Mouse (Mus musculus) cerebral cortex, adult 2 months (tissue): ENCODE measurements around the gene Eif2ak2.

Source experiments
- WGBS: fragments of 180-500 bp; shearing (Covaris S2); methylation state at CpG from one replicate; pipeline ENCODE4 v1.1.7; 2018; 5-methylcytosine and 5-hydroxymethylcytosine counted together

Eif2ak2 gene

GRCm38 (mm10) chr17:78882401-78883112, at the start of gene Eif2ak2:
Gene Eif2ak2 (minus strand): TSS chr17:78882573.
- WGBS, result 5% methylated on average over 28 of the region's 28 CpGs

DNA sequence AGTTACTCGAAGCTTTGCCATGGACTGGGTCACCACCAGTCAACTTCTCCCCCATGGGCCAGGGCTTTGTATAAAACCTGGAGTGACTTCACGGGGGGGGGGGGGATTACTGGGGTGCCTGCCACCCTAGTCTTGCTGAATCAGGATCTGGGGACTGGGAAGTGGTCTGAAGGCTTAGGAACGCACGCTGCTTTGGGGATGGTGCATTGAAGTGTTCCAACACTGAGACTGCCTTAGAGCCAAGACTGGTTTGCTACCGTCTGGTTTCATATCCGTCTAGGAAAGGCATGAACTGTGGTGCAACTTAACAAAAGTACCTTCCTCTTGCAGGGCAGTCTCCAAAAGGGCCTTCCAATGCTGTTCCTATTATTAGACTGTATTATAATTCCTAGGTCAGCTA, 35.3 kb upstream of the Eif2ak2 start:
- 22% methylated on average over 6 of the region's 6 CpGs for WGBS

DNA sequence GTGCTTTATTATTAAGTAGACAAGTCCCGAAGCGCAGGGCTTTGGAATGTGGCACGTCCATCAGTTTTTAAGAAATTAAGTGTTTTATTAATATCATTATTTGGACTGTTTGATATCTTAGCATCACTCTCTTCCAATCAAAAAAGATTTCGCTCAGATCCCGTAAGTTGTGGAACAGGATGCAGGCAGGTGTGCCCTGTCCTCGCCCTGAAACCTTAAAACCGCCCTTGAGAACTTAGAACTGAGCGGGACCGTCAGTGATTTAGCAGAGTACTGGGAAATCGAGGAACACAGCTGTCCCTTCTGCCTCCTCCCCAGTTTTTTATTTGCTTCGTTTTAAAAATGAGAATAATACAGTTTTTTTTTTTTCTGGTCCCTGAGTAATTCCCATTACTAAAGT, 34.5 kb upstream of the Eif2ak2 start:
- under 1% methylated on average over 11 of the region's 11 CpGs for WGBS

GRCm38 (mm10) chr17:78916369-78916813, 34.0 kb upstream of the Eif2ak2 start, which contains the start of gene Cebpzos:
Gene Cebpzos (plus strand): TSS chr17:78916500.
- under 1% methylated on average over 37 of the region's 37 CpGs for WGBS

GRCm38 (mm10) chr17:78915772-78916171, 33.4 kb upstream of the Eif2ak2 start:
- 29% methylated on average over 6 of the region's 6 CpGs for WGBS

- WGBS, result 66% methylated on average over 3 of the region's 3 CpGs
Observed at GRCm38 (mm10) chr17:78913921-78914320, 31.5 kb upstream of the Eif2ak2 start.

GRCm38 (mm10) chr17:78912861-78913281, 30.5 kb upstream of the Eif2ak2 start:
- 25% methylated on average over 6 of the region's 6 CpGs for WGBS

DNA sequence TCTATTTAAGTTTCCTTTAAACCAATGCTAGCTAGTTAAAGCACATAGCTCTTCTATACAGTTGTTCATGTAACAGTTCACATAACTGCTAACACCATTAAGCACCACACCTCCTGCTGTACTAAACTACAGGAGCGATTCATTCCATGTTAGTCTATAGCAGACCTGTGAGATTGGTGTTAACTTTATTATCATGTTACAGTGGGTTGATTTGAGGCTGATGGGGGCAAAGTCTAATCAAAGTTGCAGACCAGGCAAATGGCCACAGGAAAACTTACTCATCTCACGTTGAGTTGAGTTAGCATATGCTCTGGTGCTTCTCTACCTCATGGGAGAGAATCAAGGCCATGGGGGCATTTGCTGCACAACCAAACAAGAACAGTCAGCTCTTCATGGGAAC, 27.0 kb upstream of the Eif2ak2 start:
- WGBS, result 73% methylated on average over 2 of the region's 2 CpGs

DNA sequence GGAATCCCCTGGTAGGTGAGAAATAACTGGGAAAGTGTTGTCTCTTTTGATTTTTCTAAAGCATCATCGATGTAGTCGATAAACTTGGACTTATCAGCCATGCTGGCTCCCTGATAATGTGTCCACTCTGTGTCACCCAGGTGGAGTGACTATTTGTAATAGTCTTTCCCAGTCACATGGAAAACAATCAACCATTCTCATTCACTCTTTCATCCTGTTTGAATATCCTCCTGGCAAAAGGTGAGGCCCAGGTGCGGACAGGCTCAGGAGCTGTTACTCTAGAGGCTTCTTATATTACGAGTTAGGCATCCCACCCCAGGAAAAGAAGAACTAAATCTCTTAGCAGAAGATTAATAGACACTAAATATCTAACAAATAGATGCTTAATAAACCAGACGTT, 24.5 kb upstream of the Eif2ak2 start, which contains the start of gene Sult6b1:
Sult6b1 (minus strand) TSS at position 101 of the 400 bp plus-strand sequence.
- WGBS, result 96% methylated on average over 5 of the region's 5 CpGs

- 80% methylated on average over 2 of the region's 2 CpGs for WGBS
Observed at GRCm38 (mm10) chr17:78903158-78903557, 20.8 kb upstream of the Eif2ak2 start.

DNA sequence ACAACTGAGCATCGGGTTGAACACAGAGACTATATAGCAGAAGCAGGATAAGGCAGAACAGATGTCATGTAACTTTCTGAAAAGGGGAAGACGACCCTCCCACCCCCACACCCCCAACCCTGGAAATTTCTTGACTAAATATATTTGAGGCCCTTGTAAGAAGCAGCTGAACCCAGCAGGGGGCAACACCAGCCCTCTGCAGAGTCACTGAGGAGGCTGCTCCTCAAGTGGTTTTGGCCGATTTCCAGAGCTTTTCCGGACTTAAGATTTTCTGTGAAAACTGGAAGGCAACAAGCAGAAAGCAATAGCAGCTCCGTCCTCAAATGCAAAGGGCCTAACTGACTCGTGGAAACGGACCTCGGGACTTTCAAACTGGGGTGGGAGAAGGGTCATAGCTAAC, 13.0 kb upstream of the Eif2ak2 start:
- WGBS, result 12% methylated on average over 8 of the region's 8 CpGs

- WGBS, result 78% methylated on average over 7 of the region's 7 CpGs
Observed at GRCm38 (mm10) chr17:78894991-78895390, 12.6 kb upstream of the Eif2ak2 start.

- 83% methylated on average over 9 of the region's 9 CpGs for WGBS
Observed at GRCm38 (mm10) chr17:78891020-78891419, 8.6 kb upstream of the Eif2ak2 start.

- WGBS, result 63% methylated on average over 3 of the region's 3 CpGs
Observed at GRCm38 (mm10) chr17:78889184-78889583, 6.8 kb upstream of the Eif2ak2 start.

DNA sequence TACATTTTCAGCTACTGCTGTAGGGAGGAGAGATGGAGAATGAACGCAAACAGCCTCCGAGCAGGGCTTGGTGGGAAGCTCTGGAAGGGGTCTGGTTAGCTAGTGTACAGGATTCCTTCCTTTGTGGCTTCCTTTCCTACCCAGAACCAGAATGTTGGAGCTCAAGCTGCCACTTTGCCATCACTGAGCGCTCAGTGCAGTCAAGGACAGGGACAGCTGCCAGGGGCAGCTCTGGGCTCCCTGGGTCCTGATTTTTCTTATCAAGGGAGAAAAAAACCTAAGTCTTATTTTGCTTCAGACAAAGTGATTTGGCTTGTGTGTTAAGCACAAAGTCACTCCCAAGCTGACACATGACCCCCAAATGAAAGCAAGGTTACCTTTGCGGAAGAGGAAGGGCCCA, 6.2 kb upstream of the Eif2ak2 start:
- 89% methylated on average over 4 of the region's 4 CpGs for WGBS

DNA sequence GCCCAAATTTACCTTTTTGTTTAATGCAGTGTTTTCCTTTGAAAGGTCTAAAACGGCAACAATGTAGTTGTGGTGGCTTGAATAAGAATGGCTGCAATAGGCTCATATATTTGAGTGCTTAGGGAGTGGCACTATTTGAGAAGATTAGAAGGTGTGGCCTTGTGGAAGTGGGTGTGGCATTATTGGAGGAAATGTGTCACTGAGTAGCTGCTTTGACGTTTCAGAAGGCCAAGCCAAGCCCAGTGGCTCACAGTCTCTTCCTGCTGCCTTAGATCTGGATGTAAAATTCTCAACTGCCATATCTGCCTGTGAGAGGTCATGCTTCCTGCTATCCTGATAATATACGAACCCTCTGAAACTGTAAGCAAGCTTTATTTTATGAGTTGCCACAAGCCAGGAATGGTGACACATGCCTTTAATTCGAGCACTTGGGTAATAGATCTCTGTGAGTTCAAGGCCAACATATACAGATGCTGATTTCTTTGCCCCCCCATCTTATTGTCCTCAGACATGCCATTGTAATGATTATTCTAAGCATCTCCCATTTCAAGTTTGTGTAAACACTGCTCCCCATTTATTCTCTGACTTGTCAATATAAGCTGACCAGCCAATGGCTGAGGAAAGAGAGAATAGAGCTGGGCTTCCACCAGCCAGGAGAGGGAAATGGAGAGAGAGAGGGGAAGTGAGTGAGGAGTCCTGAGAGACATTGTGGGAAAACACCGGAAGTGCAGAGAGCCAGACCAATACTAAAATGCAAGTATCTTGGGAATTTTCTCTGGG, 3.1 kb upstream of the Eif2ak2 start:
- 83% methylated on average over 5 of the region's 5 CpGs for WGBS

DNA sequence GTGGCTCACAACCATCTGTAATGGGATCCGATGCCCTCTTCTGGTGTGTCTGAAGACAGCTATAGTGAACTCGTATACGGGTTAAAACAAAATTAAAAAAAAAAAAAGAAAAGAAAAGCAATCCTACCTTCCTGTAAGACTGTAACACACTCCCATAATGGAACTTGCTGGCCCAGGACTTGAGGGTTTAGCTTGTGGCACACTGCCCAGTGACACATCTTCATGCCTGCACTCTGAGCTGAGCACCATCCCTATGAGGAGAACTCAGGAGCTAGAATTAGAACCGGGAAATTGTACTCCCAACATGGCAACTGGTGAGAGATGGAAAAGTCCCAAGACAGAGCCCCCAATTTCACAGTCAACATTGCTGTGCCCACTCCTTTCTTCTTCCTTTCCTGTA, 918 bp upstream of the Eif2ak2 start:
- 86% methylated on average over 4 of the region's 4 CpGs for WGBS

DNA sequence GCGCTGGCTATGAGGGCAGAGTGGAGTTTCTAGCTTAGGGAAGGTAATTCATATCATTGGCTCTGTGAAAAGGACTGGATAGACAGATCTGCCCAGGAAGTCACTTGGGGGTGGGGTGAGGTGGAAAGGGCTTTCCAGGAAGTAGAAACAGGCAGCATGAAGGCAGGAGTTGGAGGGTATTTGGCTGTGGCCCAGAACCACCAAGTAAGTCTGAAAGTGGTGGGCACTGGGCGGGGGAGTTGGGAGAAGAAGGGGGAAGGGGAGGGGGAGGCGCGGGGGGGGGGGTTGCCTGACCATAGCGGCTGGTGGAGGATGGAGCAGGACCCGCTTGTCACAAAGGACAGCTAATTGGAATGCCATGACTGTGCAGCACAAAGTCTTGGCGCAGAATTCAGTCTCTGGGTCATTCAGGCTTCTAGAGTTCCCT, 482 bp downstream of the Eif2ak2 start:
- 8% methylated on average over 6 of the region's 7 CpGs for WGBS

- 88% methylated on average over 6 of the region's 6 CpGs for WGBS
Observed at GRCm38 (mm10) chr17:78873886-78874285, 8.5 kb downstream of the Eif2ak2 start.

GRCm38 (mm10) chr17:78856243-78856642, 26.1 kb downstream of the Eif2ak2 start:
- 88% methylated on average over 10 of the region's 10 CpGs for WGBS

DNA sequence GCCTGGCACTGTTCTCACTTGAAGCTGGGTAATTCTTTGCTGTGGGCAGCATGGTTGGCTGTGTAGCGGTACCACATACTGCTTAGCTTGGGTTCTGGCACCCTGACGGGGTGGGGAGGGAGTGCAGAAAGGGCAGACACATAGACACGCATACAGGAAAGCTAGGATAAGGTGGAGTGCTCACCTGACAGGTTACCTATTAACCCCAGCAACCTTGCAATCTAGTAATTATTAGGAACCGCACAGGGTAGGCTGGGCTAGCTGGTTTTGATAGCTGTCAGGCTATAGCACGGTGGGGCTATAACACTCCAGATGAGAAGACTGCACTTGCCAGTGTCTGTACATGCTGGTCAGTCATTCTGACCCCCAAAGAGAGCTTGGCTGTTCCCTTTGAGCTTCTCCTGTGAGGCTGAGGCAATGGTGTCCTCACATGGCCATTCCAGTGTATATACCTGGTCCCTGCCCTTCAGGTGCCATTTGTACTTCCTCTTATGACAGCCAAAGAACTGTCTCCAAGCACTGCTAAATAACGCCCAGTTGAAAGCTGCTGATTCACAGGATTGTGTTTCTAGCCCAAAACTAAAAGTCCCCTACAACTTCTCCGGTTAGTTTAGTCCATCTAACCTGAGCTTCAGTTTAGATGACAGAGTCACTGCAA, 40.0 kb downstream of the Eif2ak2 start:
- 92% methylated on average over 7 of the region's 7 CpGs for WGBS

DNA sequence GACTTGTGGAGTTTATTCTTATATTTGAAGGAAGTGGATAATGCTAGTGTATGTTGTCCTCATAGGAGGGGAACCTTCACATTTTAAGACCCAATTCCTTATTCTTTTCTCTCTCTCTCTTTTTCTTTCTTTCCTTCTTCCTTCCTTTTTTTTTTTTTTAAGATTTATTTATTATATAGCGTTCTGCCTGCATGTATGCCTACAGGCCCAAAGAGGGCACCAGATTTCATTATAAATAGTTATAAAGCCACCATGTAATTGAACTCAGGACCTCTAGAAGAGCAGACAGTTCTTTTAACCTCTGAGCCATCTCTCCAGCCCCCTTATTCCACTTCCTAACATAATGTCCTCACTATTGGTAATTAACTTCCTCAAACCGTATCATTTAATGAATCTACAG, 46.3 kb downstream of the Eif2ak2 start:
- WGBS, result 9% methylated on average over 2 of the region's 2 CpGs
